Mouse (Mus musculus): ENCODE data around the gene Tulp1.

- TF ChIP-seq POLR2A (IDR thresholded peaks at IDR 0.05; ENCODE audit: low read depth, low read length) (no peak), CTCF (IDR thresholded peaks at IDR 0.05; ENCODE audit: extremely low read depth, insufficient read depth, insufficient read length, insufficient replicate concordance) (no peak)
These were observed 32.0 kb downstream of the Tulp1 start for GRCm38 (mm10) chr17:28332915-28333546.
